Mouse (Mus musculus): ENCODE results near the gene Ctf1. TPM values are rescaled to one million over a fixed set of nuclear protein-coding genes. Genes with fewer than 3 reads are reported as not detected.

Gene Ctf1
- polyA plus RNA-seq (2014; fragmentation: Nextera tagmentation; extraction: Ambion mirVana) = 17.5 and 19.0 TPM in 2 replicates

DNA sequence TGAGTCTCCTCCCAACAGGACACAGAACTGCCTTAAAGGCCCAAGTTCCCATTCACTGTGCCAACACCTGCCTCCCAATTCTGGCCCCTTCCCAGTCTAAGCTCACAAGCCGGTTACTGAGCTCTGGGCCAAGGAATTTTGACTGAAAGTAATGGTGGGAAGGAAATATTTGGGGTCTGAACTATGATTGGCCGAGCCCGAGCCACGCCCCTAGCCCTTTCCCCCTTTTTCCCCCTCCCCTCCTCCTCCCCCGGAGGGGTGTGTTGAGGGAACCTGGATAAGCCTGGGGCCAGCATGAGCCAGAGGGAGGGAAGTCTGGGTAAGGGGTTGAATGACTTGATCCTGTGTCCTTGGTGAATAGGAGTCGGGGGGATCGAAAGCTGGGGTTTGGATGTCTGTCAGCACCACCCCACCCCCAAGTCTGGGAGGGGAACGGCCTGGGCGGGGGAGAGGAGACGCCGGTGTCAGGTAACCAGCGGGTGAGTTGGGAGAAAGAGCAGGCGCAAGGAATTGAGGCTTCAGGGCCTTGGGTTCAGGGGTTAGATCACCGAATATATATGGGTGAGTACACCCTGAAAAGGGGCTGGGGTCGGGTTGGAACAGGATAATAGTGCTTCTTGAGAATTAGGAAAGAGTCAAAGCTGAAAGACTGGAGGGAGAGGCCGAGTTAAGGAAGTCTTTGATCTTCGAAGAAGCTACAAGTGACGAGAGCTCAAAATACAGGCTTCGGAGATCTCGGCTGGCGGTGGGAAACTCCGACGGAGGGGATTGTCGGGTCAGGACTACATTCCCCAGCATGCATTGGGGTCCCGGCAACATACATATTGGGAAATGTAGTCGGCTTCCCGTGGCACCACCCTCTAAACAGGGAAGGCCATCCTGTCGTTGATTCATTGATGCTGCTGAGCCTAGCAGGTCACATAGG, at the start of gene Ctf1:
Gene Ctf1 (plus strand): TSS at position 276 of the 925 bp plus-strand sequence.
- peak; percentile 93 for DNase-seq (ENCODE audit: low spot score)
- peak; percentile 37 for ATAC-seq (replicated peaks; ENCODE audit: insufficient number of reproducible peaks, low FRiP score, low TSS enrichment, low read depth)
- peaks cover 6% of the 10 kb centered on the region for H3K4me1 ChIP-seq (ENCODE audit: control insufficient read depth, insufficient read depth, low read length)

DNA sequence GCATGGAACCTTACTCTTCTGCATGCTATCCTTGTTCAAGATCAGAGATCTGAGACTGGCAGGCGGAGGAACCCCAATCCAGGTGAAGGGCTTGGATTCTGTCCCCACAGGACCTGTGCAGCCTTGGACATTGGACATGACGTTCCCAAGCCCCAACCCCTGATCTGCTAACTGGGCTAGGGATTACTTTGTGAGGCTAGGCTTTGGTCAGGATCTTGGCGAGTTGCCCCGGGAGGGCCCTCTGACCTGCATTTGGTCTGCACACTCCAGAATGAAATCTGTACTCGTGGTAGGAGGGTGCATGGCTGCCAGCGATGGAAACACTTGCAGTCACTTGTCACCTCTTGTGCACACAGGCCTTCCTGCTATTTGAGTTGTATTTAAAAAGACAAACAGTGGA, 49.6 kb upstream of the Ctf1 start:
- no peaks in the 10 kb centered on the region; the same call in 1 of the 2 replicates for H3K36me3 ChIP-seq (replicated peaks; ENCODE audit: control insufficient read depth, insufficient read depth, low read depth, low read length)
- H3K9ac ChIP-seq (replicated peaks; ENCODE audit: low read length) = no peak overlapping the region
- no peak overlapping the region for H3K4me2 ChIP-seq (ENCODE audit: low read depth, low read length)
- no peaks in the 10 kb centered on the region for H3K4me1 ChIP-seq (ENCODE audit: control insufficient read depth, insufficient read depth, low read length)
- WGBS = 90% methylated on average over 6 of the region's 6 CpGs
- DNase-seq (ENCODE audit: low spot score) = no peak
- ATAC-seq (replicated peaks; ENCODE audit: insufficient number of reproducible peaks, low FRiP score, low TSS enrichment, low read depth) = no peak
- no peaks in the 10 kb centered on the region for H3K9me3 ChIP-seq (replicated peaks; ENCODE audit: control insufficient read depth, low read length)
- H3K27me3 ChIP-seq (ENCODE audit: control insufficient read depth, insufficient read depth, low read length) = no peaks in the 10 kb centered on the region
- no peak overlapping the region for H3K4me3 ChIP-seq (ENCODE audit: low read depth, low read length)
- H3K27ac ChIP-seq (replicated peaks; ENCODE audit: low read depth, low read length) = no peak overlapping the region

More for the DNA sequence above, at the start of gene Ctf1:
- Histone ChIP-seq H3K27ac (replicated peaks; ENCODE audit: low read depth, low read length) (peak within 1 kb of the TSS; percentile 90), H3K4me2 (ENCODE audit: low read depth, low read length) (peak within 1 kb of the TSS; percentile 61), H3K36me3 (replicated peaks; ENCODE audit: control insufficient read depth, insufficient read depth, low read depth, low read length) (no peaks in the 10 kb centered on the region), H3K9me3 (replicated peaks; ENCODE audit: control insufficient read depth, low read length) (no peaks in the 10 kb centered on the region), H3K27me3 (ENCODE audit: control insufficient read depth, insufficient read depth, low read length) (no peaks in the 10 kb centered on the region), H3K4me3 (ENCODE audit: low read depth, low read length) (peak within 1 kb of the TSS; percentile 37), H3K9ac (replicated peaks; ENCODE audit: low read length) (peak within 1 kb of the TSS; percentile 51)
- WGBS = 2% methylated on average over 28 of the region's 28 CpGs

DNA sequence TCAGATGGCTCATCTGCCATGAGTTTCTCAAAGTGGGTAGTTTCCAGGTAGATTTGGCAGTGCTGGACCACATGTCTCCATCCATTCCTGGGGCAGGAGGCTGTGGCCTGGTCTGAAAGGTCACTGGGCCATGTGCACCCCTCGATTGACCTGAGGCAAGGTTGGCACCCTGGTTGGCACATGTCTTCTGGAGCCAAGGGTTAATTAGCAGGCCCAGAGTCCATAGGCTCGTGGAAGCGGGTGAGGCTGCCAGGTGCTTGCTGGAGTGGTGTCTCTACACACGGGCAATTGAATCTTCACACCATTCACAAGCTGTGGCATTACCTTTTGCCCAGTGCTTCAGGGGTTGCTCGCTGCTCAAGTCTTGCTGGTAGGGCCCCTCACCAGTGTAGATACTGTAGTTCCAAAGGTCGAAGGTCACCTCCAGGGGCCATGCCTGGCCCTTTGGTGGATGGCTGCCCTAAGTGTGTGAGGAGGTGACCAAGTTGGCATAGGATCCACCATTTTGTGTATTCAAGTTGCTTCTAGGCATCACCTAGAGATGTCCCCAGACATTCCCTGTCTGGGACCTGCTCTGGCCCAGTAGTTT, 46.4 kb upstream of the Ctf1 start:
- Histone ChIP-seq H3K4me2 (ENCODE audit: low read depth, low read length) (no peak overlapping the region), H3K27me3 (ENCODE audit: control insufficient read depth, insufficient read depth, low read length) (no peaks in the 10 kb centered on the region), H3K27ac (replicated peaks; ENCODE audit: low read depth, low read length) (no peak overlapping the region), H3K4me3 (ENCODE audit: low read depth, low read length) (no peak overlapping the region), H3K9ac (replicated peaks; ENCODE audit: low read length) (no peak overlapping the region), H3K36me3 (replicated peaks; ENCODE audit: control insufficient read depth, insufficient read depth, low read depth, low read length) (no peaks in the 10 kb centered on the region; the same call in 1 of the 2 replicates), H3K4me1 (ENCODE audit: control insufficient read depth, insufficient read depth, low read length) (no peaks in the 10 kb centered on the region), H3K9me3 (replicated peaks; ENCODE audit: control insufficient read depth, low read length) (no peaks in the 10 kb centered on the region)
- ATAC-seq (replicated peaks; ENCODE audit: insufficient number of reproducible peaks, low FRiP score, low TSS enrichment, low read depth) (no peak), DNase-seq (ENCODE audit: low spot score) (no peak)
- WGBS = 93% methylated on average over 6 of the region's 6 CpGs

DNA sequence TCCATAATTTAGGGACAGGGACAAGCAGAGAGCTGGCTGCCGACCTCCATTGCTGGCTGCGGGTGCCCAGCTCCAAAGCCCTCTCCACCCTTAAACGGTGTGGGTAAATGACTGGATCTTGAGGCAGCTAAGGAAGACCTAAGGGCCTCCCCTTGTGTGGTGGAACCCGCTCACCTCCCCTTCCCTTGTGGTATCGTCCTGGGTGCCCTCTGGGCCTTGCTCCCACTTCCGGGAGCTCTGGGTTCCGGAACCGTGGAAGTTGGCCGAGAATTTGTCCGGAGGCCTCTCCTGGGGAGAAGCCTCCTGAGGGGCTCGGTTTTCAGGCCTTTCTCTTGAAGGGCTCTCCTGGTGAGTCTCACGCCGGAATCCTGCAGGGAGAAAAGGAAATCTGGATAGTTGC, 45.9 kb upstream of the Ctf1 start:
- Histone ChIP-seq H3K9me3 (replicated peaks; ENCODE audit: control insufficient read depth, low read length) (no peaks in the 10 kb centered on the region), H3K4me2 (ENCODE audit: low read depth, low read length) (no peak overlapping the region), H3K27ac (replicated peaks; ENCODE audit: low read depth, low read length) (no peak overlapping the region), H3K36me3 (replicated peaks; ENCODE audit: control insufficient read depth, insufficient read depth, low read depth, low read length) (no peaks in the 10 kb centered on the region), H3K4me1 (ENCODE audit: control insufficient read depth, insufficient read depth, low read length) (no peaks in the 10 kb centered on the region), H3K9ac (replicated peaks; ENCODE audit: low read length) (no peak overlapping the region), H3K27me3 (ENCODE audit: control insufficient read depth, insufficient read depth, low read length) (no peaks in the 10 kb centered on the region), H3K4me3 (ENCODE audit: low read depth, low read length) (no peak overlapping the region)
- DNase-seq (ENCODE audit: low spot score) = no peak
- WGBS = 92% methylated on average over 13 of the region's 13 CpGs
- ATAC-seq (replicated peaks; ENCODE audit: insufficient number of reproducible peaks, low FRiP score, low TSS enrichment, low read depth) = no peak

DNA sequence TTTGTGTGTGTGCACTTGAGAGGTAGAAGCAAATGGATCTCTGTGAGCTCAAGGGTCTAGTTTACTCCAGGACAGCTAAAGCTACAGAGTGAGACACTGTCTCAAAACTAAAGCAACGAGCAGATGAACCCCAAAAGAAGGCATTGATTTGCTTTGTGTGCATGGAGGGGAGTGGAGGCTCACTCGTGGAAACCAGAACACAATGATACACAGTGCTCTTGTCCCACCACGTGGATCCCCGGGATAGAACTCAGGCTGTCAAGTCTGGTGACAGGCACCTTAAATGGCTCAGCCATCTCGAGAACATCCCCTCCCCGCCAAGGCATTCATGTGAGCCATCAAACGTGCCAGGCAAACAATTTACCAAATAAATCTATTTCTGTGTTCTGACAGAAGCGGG, 45.4 kb upstream of the Ctf1 start:
- no peaks in the 10 kb centered on the region for H3K27me3 ChIP-seq (ENCODE audit: control insufficient read depth, insufficient read depth, low read length)
- no peak overlapping the region for H3K4me2 ChIP-seq (ENCODE audit: low read depth, low read length)
- no peak for ATAC-seq (replicated peaks; ENCODE audit: insufficient number of reproducible peaks, low FRiP score, low TSS enrichment, low read depth)
- WGBS = 81% methylated on average over 8 of the region's 8 CpGs
- no peak for DNase-seq (ENCODE audit: low spot score)
- no peaks in the 10 kb centered on the region for H3K36me3 ChIP-seq (replicated peaks; ENCODE audit: control insufficient read depth, insufficient read depth, low read depth, low read length)
- H3K4me1 ChIP-seq (ENCODE audit: control insufficient read depth, insufficient read depth, low read length) = no peaks in the 10 kb centered on the region
- no peak overlapping the region for H3K4me3 ChIP-seq (ENCODE audit: low read depth, low read length)
- no peaks in the 10 kb centered on the region for H3K9me3 ChIP-seq (replicated peaks; ENCODE audit: control insufficient read depth, low read length)
- no peak overlapping the region for H3K27ac ChIP-seq (replicated peaks; ENCODE audit: low read depth, low read length)
- no peak overlapping the region for H3K9ac ChIP-seq (replicated peaks; ENCODE audit: low read length)

DNA sequence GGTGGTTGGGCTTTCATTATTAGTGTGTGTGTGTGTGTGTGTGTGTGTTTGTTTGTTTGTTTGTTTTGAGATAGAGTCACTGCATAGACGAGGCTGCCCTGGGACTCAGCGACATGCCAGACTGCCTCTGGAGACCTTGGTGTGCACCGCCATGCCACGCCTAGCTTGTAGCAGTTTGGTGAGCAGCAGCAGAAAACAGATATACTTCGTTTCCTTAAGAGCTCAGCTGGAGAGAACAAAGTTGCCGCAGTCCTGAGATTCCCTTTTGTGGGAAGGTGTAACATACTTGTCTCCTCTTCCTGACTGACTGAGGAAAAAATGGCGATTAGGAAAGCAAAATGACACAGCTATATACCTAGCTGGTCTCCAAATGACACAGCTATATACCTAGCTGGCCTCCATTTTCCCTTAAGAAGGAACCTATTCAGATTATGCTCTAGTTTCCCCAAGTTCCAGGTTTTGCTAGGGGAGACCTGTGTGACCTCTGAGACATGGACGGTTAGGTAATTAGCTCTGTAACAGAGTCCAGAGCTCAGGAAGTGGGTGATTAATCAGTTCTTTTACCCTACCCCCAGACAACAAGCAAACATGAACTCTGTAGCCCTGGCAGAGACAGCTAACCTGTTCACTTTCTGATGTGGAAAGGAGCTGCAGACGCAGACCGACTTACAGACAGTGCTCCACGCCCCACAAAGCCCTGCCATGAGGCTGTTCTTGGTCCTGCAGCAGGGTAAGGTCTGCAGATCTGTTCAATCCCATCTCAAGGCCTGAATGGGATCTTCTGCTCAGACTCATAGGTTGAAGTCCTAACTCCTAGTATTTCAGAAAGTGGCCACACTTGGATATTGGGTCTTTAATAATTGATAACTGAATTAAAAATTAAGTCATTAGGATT, 40.4 kb upstream of the Ctf1 start:
- DNase-seq (ENCODE audit: low spot score) (no peak), ATAC-seq (replicated peaks; ENCODE audit: insufficient number of reproducible peaks, low FRiP score, low TSS enrichment, low read depth) (no peak)
- Histone ChIP-seq H3K9ac (replicated peaks; ENCODE audit: low read length) (no peak overlapping the region), H3K27ac (replicated peaks; ENCODE audit: low read depth, low read length) (no peak overlapping the region), H3K9me3 (replicated peaks; ENCODE audit: control insufficient read depth, low read length) (no peaks in the 10 kb centered on the region), H3K4me2 (ENCODE audit: low read depth, low read length) (no peak overlapping the region), H3K4me3 (ENCODE audit: low read depth, low read length) (no peak overlapping the region), H3K27me3 (ENCODE audit: control insufficient read depth, insufficient read depth, low read length) (no peaks in the 10 kb centered on the region), H3K4me1 (ENCODE audit: control insufficient read depth, insufficient read depth, low read length) (no peaks in the 10 kb centered on the region), H3K36me3 (replicated peaks; ENCODE audit: control insufficient read depth, insufficient read depth, low read depth, low read length) (0 out of 2 replicates have a peak, but pooled peaks cover 1% of the 10 kb centered on the region)
- 73% methylated on average over 11 of the region's 11 CpGs for WGBS

DNA sequence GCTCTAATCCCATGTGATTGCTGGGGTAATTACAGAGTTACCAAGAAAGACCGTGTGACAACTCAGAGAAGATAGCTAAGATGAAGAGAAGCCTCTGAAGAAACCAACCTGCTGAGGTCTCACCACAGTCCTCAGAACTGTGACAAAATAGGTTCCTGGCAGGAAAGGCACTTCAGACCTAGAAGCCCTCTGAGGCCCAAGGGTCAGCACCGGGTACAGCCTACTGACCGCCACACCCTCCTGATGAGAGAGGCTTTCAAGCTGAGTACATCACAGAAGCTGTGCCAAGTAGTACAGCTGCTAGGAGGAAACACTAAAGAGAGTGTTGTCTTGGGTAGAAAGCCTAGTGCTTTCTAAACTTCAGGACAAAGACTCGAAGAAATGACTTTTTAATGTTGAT, 39.8 kb upstream of the Ctf1 start:
- no peak for ATAC-seq (replicated peaks; ENCODE audit: insufficient number of reproducible peaks, low FRiP score, low TSS enrichment, low read depth)
- Histone ChIP-seq H3K27me3 (ENCODE audit: control insufficient read depth, insufficient read depth, low read length) (no peaks in the 10 kb centered on the region), H3K4me1 (ENCODE audit: control insufficient read depth, insufficient read depth, low read length) (no peaks in the 10 kb centered on the region), H3K36me3 (replicated peaks; ENCODE audit: control insufficient read depth, insufficient read depth, low read depth, low read length) (0 out of 2 replicates have a peak, but pooled peaks cover 2% of the 10 kb centered on the region), H3K9me3 (replicated peaks; ENCODE audit: control insufficient read depth, low read length) (no peaks in the 10 kb centered on the region), H3K4me2 (ENCODE audit: low read depth, low read length) (no peak overlapping the region), H3K27ac (replicated peaks; ENCODE audit: low read depth, low read length) (no peak overlapping the region), H3K4me3 (ENCODE audit: low read depth, low read length) (no peak overlapping the region), H3K9ac (replicated peaks; ENCODE audit: low read length) (no peak overlapping the region)
- DNase-seq (ENCODE audit: low spot score) = no peak
- 71% methylated on average over 4 of the region's 4 CpGs for WGBS

Measured in embryonic facial prominence, embryonic 11.5 days (tissue).